Mouse (Mus musculus) midbrain, embryonic 14.5 days (tissue): ENCODE measurements at regions not wholly inside any gene's neighbourhood (a gene's known extent, or its start where the extent isn't known, plus 50 kb on each side); places are given as distances from the start of the nearest gene placed in this dataset.

Experiments used
- ATAC-seq: fragments of 200-750 bp; cut with Nextera tagmentation; 2 replicates; pipeline ENCODE4 v1.8.0; 2017; ENCODE audit warnings: moderate number of reproducible peaks, moderate library complexity; ENCODE audit not compliant: low FRiP score, low TSS enrichment
- DNase-seq: peaks from one replicate; pipeline ENCODE4 v3.0.0-alpha.2; 2015
- H3K27ac ChIP-seq: fragments of 300-500 bp; sonication (generic); replicated peaks from 2 replicates; pipeline ENCODE4 v1.5.1; 2014; ENCODE audit warnings: mild to moderate bottlenecking, low read depth, low read length, moderate library complexity
- H3K27me3 ChIP-seq: fragments of 300-500 bp; sonication (generic); 2 replicates; pipeline ENCODE4 v1.6.1; 2014; ENCODE audit warnings: low read length, control low read depth, mixed read lengths; ENCODE audit not compliant: control insufficient read depth, insufficient read depth
- H3K36me3 ChIP-seq: fragments of 300-500 bp; sonication (generic); 2 replicates; pipeline ENCODE4 v1.6.1; 2014; ENCODE audit warnings: low read length, control low read depth; ENCODE audit not compliant: control insufficient read depth, insufficient read depth
- H3K4me1 ChIP-seq: fragments of 300-500 bp; sonication (generic); 2 replicates; pipeline ENCODE4 v1.6.1; 2014; ENCODE audit warnings: mild to moderate bottlenecking, antibody characterized with exemption, low read length, control low read depth; ENCODE audit not compliant: control insufficient read depth, insufficient read depth
- H3K4me2 ChIP-seq: fragments of 300-500 bp; sonication (generic); 2 replicates; pipeline ENCODE4 v1.6.1; 2014; ENCODE audit warnings: mild to moderate bottlenecking, low read length, moderate library complexity
- H3K4me3 ChIP-seq: fragments of 300-500 bp; sonication (generic); replicated peaks from 2 replicates; pipeline ENCODE4 v1.5.1; 2014; ENCODE audit warnings: low read depth, low read length
- H3K9ac ChIP-seq: fragments of 300-500 bp; sonication (generic); replicated peaks from 2 replicates; pipeline ENCODE4 v1.6.1; 2014; ENCODE audit warnings: mild to moderate bottlenecking, low read length, moderate library complexity
- H3K9me3 ChIP-seq: fragments of 300-500 bp; sonication (generic); 2 replicates; pipeline ENCODE4 v1.6.1; 2016; ENCODE audit warnings: low read length, control low read depth, mixed read lengths; ENCODE audit not compliant: control insufficient read depth
- WGBS: fragments of 180-500 bp; shearing (Covaris S2); extraction: QIAGEN DNeasy Blood & Tissue Kit; methylation state at CpG from one replicate; pipeline ENCODE4 v1.1.7; 2014; 5-methylcytosine and 5-hydroxymethylcytosine counted together

- Histone ChIP-seq H3K4me2 (no peak overlapping the region), H3K9ac (no peak overlapping the region), H3K9me3 (no peaks in the 10 kb centered on the region), H3K27me3 (no peaks in the 10 kb centered on the region), H3K4me1 (no peaks in the 10 kb centered on the region), H3K4me3 (no peak overlapping the region), H3K36me3 (no peaks in the 10 kb centered on the region), H3K27ac (no peak overlapping the region)
- ATAC-seq (no peak), DNase-seq (no peak)
- WGBS, result 75% methylated on average over 4 of the region's 4 CpGs
Observed at GRCm38 (mm10) chr4:79362522-79362921, 1150.8 kb upstream of the Ptprd start.

DNA sequence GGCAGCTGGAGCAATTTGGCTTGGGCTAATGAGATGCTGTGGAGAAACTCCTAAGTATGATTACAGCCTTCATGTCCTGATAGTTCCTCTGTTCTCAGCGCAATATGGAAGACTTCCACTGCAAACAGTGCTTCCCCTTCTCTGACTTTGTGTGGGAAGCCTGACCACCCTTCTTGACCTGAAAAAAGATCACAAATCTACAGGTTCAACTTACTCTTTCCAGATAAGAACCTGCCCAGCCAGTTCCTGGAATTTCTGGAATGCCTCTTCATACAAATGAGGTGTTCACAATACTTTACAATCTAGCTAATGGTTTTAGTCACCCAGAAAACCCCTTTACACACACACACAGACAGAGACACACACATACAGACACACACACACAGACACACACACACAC, 1146.0 kb upstream of the Ptprd start:
- ATAC-seq (no peak), DNase-seq (no peak)
- no peaks in the 10 kb centered on the region for H3K9me3 ChIP-seq
- H3K27ac ChIP-seq, result no peak overlapping the region
- no peak overlapping the region for H3K4me3 ChIP-seq
- WGBS, result 93% methylated on average over 1 of the region's 1 CpGs
- no peaks in the 10 kb centered on the region for H3K4me1 ChIP-seq
- no peaks in the 10 kb centered on the region for H3K36me3 ChIP-seq
- H3K4me2 ChIP-seq, result no peak overlapping the region
- H3K9ac ChIP-seq, result no peak overlapping the region
- H3K27me3 ChIP-seq, result no peaks in the 10 kb centered on the region

DNA sequence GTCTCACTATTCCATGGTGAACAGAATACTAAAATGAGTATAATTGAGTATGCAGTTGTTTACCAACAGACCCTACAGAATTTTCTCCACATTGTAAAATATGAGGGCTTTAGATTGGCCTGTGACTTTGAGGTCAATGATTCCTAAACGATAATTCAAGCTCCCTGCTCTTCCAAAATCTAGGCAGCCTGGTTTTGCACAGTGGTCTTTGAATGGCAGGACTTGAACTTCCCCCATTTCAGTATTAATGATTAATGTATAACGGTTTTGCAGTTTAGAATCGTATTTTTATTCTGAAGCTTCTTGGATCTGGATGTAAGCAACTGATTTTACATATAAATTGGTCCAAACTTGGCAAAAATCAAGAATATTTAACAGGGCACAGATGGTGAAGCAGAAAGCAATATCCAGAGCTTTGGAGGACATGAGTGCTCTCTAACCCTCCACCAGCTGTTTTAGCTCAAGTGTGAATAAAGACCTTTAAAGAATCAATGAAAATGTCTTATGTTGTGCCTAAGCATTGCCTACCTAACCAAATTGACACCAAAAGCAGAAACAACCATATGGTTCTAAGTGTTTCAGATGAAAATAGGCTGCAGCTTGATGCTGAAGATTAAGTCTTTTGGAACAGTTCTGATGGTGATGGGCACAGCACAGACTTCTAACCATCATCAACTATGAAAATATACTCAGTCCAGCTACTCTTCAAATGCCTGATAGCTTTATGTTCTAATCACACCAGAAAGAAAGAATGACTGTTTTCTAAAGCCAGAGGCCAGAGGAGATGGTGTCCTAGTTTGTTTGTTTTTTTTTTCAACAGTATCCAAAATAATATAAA, 1098.3 kb upstream of the Ptprd start:
- no peak overlapping the region for H3K4me3 ChIP-seq
- no peaks in the 10 kb centered on the region for H3K9me3 ChIP-seq
- no peaks in the 10 kb centered on the region for H3K27me3 ChIP-seq
- H3K4me2 ChIP-seq, result no peak overlapping the region
- 70% methylated on average over 3 of the region's 3 CpGs for WGBS
- no peak for ATAC-seq
- H3K9ac ChIP-seq, result no peak overlapping the region
- H3K4me1 ChIP-seq, result no peaks in the 10 kb centered on the region
- DNase-seq, result peak; percentile 6
- no peak overlapping the region for H3K27ac ChIP-seq
- no peaks in the 10 kb centered on the region for H3K36me3 ChIP-seq

DNA sequence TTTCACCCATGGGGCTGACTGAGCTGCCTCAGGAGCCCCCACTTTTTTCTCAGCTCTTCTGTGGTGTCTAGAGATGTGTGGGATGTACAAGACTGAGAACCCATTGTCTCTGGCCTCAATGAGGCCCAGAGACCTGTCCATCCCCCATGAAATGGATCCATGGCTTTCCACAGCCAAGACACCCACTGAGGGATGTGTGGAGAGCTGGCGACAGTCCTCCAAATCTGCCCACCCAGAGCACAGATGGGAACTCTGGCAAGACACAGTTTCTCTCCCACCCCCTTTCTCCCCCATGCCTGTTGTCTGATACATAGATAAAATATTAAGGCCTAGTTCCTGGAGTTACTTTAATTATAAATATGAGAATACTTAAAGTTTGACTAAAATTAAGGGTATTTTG, 1079.3 kb upstream of the Ptprd start:
- H3K9ac ChIP-seq, result no peak overlapping the region
- no peak overlapping the region for H3K27ac ChIP-seq
- DNase-seq (no peak), ATAC-seq (no peak)
- WGBS, result 79% methylated on average over 1 of the region's 1 CpGs
- no peaks in the 10 kb centered on the region for H3K9me3 ChIP-seq
- H3K4me1 ChIP-seq, result no peaks in the 10 kb centered on the region
- H3K4me2 ChIP-seq, result no peak overlapping the region
- no peaks in the 10 kb centered on the region for H3K36me3 ChIP-seq
- no peak overlapping the region for H3K4me3 ChIP-seq
- H3K27me3 ChIP-seq, result no peaks in the 10 kb centered on the region

DNA sequence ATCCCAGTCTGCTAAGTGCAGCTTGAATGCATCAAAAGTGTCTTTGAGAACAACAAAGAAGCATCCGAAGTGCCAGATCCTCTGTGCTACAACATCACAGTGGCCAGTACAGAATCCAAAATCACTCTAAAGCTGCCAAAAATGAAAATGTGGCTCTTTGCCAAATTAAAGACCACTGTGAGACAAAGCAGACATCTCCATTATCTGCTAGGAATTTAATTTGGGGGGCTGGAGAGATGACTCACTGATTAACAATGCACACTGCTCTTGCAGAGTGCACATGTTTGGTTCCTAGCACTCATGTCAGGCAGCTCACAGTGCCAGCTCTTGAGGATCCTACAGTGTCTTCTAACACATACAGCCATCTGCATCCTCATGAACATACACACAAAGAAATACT, 1053.3 kb upstream of the Ptprd start:
- no peak overlapping the region for H3K4me3 ChIP-seq
- H3K9ac ChIP-seq, result no peak overlapping the region
- no peak overlapping the region for H3K4me2 ChIP-seq
- ATAC-seq, result no peak; the same call in 1 of the 2 replicates
- H3K9me3 ChIP-seq, result no peaks in the 10 kb centered on the region
- H3K36me3 ChIP-seq, result no peaks in the 10 kb centered on the region
- whole genome bisulfite sequencing, result 73% methylated on average over 1 of the region's 1 CpGs
- H3K4me1 ChIP-seq, result no peaks in the 10 kb centered on the region
- DNase-seq, result peak; percentile 31
- H3K27ac ChIP-seq, result no peak overlapping the region
- no peaks in the 10 kb centered on the region for H3K27me3 ChIP-seq

- no peaks in the 10 kb centered on the region for H3K36me3 ChIP-seq
- H3K9ac ChIP-seq, result no peak overlapping the region
- H3K4me3 ChIP-seq, result no peak overlapping the region
- ATAC-seq (no peak), DNase-seq (no peak)
- no peak overlapping the region for H3K27ac ChIP-seq
- H3K9me3 ChIP-seq, result no peaks in the 10 kb centered on the region
- no peak overlapping the region for H3K4me2 ChIP-seq
- no peaks in the 10 kb centered on the region for H3K27me3 ChIP-seq
- H3K4me1 ChIP-seq, result no peaks in the 10 kb centered on the region
Observed at GRCm38 (mm10) chr4:79243184-79243583, 1031.4 kb upstream of the Ptprd start.

GRCm38 (mm10) chr4:79241647-79242046, 1029.9 kb upstream of the Ptprd start:
- WGBS, result 87% methylated on average over 1 of the region's 1 CpGs
- ATAC-seq (no peak), DNase-seq (no peak)
- Histone ChIP-seq H3K27me3 (no peaks in the 10 kb centered on the region), H3K4me3 (no peak overlapping the region), H3K4me1 (no peaks in the 10 kb centered on the region), H3K27ac (no peak overlapping the region), H3K36me3 (no peaks in the 10 kb centered on the region), H3K9ac (no peak overlapping the region), H3K4me2 (no peak overlapping the region), H3K9me3 (no peaks in the 10 kb centered on the region)

- 47% methylated on average over 1 of the region's 1 CpGs for WGBS
- no peak overlapping the region for H3K27ac ChIP-seq
- no peak overlapping the region for H3K4me3 ChIP-seq
- H3K4me2 ChIP-seq, result no peak overlapping the region
- ATAC-seq, result no peak
- no peak for DNase-seq
- H3K27me3 ChIP-seq, result no peaks in the 10 kb centered on the region
- no peaks in the 10 kb centered on the region for H3K4me1 ChIP-seq
- no peaks in the 10 kb centered on the region for H3K9me3 ChIP-seq
- H3K36me3 ChIP-seq, result no peaks in the 10 kb centered on the region
- H3K9ac ChIP-seq, result no peak overlapping the region
Observed at GRCm38 (mm10) chr4:79224101-79224734, 1012.5 kb upstream of the Ptprd start.
